Mouse (Mus musculus): ENCODE data around the gene Stab1. TPM values are rescaled to one million over a fixed set of nuclear protein-coding genes. Genes with fewer than 3 reads are reported as not detected.

Gene Stab1
- total RNA-seq, 2 experiments from 2014 or later: 66.1 to 85.9 TPM

GRCm38 (mm10) chr14:31195968-31196367 lies 27.5 kb upstream of the Stab1 start:
- intact Hi-C loops (cut with DNase I): loop anchor here (2.0 kb wide), 1 partner anchor 65 kb away; the partner anchor contains the start of gene Nt5dc2
- DNase-seq: no peak

GRCm38 (mm10) chr14:31195521-31195920 lies 27.1 kb upstream of the Stab1 start:
- intact Hi-C loops (cut with DNase I): loop anchor here (2.0 kb wide), 1 partner anchor 65 kb away; the partner anchor contains the start of gene Nt5dc2
- DNase-seq: no peak

GRCm38 (mm10) chr14:31194891-31195513 lies 26.6 kb upstream of the Stab1 start:
- intact Hi-C loops (cut with DNase I): loop anchor here (2.0 kb wide), 1 partner anchor 64 kb away; the partner anchor contains the start of gene Nt5dc2

GRCm38 (mm10) chr14:31194441-31194840 lies 26.0 kb upstream of the Stab1 start:
- intact Hi-C loops (cut with DNase I): loop anchor here (2.0 kb wide), 1 partner anchor 64 kb away; the partner anchor contains the start of gene Nt5dc2

More at GRCm38 (mm10) chr14:31194891-31195513, 26.6 kb upstream of the Stab1 start:
- peak; percentile 83 to 87 for DNase-seq

GRCm38 (mm10) chr14:31193791-31194190 lies 25.4 kb upstream of the Stab1 start:
- intact Hi-C loops (cut with DNase I): loop anchor here (2.0 kb wide), 1 partner anchor 63 kb away; the partner anchor contains the start of gene Nt5dc2
- DNase-seq: no peak

More at GRCm38 (mm10) chr14:31194441-31194840, 26.0 kb upstream of the Stab1 start:
- no peak for DNase-seq

GRCm38 (mm10) chr14:31191936-31192335 lies 23.5 kb upstream of the Stab1 start:
- intact Hi-C loops (cut with DNase I): no loop called here
- DNase-seq: no peak

GRCm38 (mm10) chr14:31189348-31189747 lies 20.9 kb upstream of the Stab1 start:
- DNase-seq: no peak
- intact Hi-C loops (cut with DNase I): no loop called here

- intact Hi-C loops (cut with DNase I): no loop called here
- DNase-seq: no peak
Measured at GRCm38 (mm10) chr14:31188771-31189181, 20.3 kb upstream of the Stab1 start.

GRCm38 (mm10) chr14:31186656-31187055 lies 18.2 kb upstream of the Stab1 start:
- intact Hi-C loops (cut with DNase I): no loop called here
- DNase-seq: peak in 1 of 2 experiments; percentile 54

GRCm38 (mm10) chr14:31184195-31184594 lies 15.8 kb upstream of the Stab1 start:
- DNase-seq: no peak
- intact Hi-C loops (cut with DNase I): no loop called here

- intact Hi-C loops (cut with DNase I): no loop called here
- no peak for DNase-seq
Measured at GRCm38 (mm10) chr14:31183541-31183940, 15.1 kb upstream of the Stab1 start.

GRCm38 (mm10) chr14:31182786-31183290 lies 14.4 kb upstream of the Stab1 start:
- intact Hi-C loops (cut with DNase I): no loop called here

GRCm38 (mm10) chr14:31181512-31181911 lies 13.1 kb upstream of the Stab1 start:
- intact Hi-C loops (cut with DNase I): no loop called here
- no peak for DNase-seq

More at GRCm38 (mm10) chr14:31182786-31183290, 14.4 kb upstream of the Stab1 start:
- no peak for DNase-seq

- no peak for DNase-seq
- intact Hi-C loops (cut with DNase I): no loop called here
Measured at GRCm38 (mm10) chr14:31179677-31180365, 11.4 kb upstream of the Stab1 start.

GRCm38 (mm10) chr14:31177715-31178114 lies 9.3 kb upstream of the Stab1 start:
- no peak for DNase-seq
- intact Hi-C loops (cut with DNase I): no loop called here

GRCm38 (mm10) chr14:31177287-31177686 lies 8.8 kb upstream of the Stab1 start:
- intact Hi-C loops (cut with DNase I): no loop called here

GRCm38 (mm10) chr14:31173537-31173936 lies 5.1 kb upstream of the Stab1 start:
- DNase-seq: no peak
- intact Hi-C loops (cut with DNase I): no loop called here

More at GRCm38 (mm10) chr14:31177287-31177686, 8.8 kb upstream of the Stab1 start:
- DNase-seq: no peak

- no peak for DNase-seq
- intact Hi-C loops (cut with DNase I): no loop called here
Measured at GRCm38 (mm10) chr14:31172781-31173455, 4.5 kb upstream of the Stab1 start.

- intact Hi-C loops (cut with DNase I): no loop called here
- DNase-seq: no peak
Measured at GRCm38 (mm10) chr14:31171821-31172220, 3.4 kb upstream of the Stab1 start.

GRCm38 (mm10) chr14:31171386-31171785 lies 2.9 kb upstream of the Stab1 start:
- intact Hi-C loops (cut with DNase I): no loop called here
- DNase-seq: no peak

- intact Hi-C loops (cut with DNase I): no loop called here
- DNase-seq: no peak
Measured at GRCm38 (mm10) chr14:31170963-31171362, 2.5 kb upstream of the Stab1 start.
